Mouse (Mus musculus) ovary, postnatal 36 days (tissue): ENCODE results near the gene Yeats4.
"Not testable (repeated sequence)": the region's sequence is repeated elsewhere in the genome, so short reads cannot be mapped to it uniquely, and the experiment has no call there.

Source experiments
- DNase-seq: peaks from one replicate; pipeline ENCODE4 v3.0.0; 2022; ENCODE audit warnings: low spot score, mixed read lengths

Gene Yeats4

DNA sequence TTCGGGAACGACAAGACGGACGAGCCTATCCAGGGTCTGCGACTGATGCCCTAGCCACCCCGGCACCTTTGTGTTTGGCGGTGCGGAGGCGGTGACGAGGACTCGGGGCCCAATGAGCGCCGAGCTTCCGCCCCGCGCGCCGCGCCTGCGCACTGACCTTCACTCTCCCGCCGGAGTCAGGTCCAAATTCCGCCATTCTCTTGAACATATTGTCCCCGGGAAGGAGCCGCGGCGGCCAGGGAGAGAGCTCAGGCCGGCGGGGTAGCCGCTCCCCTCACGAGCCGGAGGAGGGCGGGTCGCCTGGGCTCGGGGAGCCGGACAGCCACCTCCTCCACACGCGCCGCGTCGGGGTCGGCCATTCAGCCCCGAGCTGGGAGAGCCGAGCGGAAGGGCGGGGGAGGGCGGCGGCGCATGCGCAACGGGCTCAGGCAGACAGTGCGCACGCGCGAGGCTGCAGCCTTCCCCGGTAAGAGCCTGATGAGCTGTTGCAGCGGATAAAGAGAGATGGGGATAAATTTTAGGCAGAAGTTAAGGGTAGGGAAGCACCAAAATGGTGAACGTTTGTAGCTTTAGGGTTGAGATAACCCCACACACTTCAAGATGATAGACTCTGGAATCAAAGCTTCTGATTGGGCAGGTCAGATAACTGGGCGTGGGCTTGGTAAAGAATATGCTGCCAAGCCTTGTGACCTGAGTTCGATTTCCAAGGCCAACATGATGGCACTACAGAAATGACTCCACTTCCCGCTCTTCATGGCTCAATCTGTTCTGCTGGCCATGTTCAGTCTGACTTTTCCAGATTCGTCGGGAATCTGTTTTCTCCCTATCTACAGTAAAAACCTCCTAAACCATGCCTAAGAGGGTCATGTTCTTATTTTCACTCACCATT is at the start of gene Yeats4:
Yeats4 (minus strand) TSS at position 406 of the 889 bp plus-strand sequence.
- peak; percentile 96 for DNase-seq

DNA sequence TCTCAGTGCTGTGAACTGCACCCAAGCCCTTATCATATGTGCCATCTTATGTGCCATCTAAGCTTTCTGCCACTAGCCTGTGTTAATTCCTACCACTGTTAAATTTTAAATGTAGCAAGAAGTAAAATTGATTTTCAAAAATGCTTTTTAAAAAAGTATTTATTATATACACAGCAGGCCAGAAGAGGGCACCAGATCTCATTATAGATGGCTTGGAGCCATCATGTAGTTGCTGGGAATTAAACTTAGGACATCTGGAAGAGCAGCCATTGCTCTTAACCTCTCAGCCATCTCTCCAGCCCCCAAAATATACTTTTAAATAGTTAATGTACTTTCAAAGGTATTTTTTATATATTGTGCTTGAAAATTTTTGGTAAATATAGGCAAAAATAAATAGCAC is 47.7 kb upstream of the Yeats4 start:
- DNase-seq, result no peak

DNA sequence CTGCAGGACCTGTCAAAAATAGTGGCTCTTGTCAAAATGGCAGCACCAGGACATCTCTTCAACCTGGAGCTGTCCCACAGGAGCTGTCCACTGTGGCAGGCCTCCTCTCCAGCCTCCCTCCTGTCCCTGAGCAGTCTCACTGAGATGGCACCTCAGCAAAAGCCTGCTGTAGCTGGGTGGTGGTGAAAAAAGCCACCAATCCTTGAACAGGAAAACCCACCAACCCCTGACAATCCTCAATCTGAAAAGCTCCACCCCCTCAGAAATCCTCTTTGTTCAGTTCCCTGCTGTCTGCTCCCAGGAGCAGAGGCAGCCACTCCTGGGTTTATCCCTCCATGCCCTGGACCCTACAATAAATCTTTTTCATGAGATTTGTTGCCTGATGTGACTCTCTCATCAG is 35.6 kb upstream of the Yeats4 start:
- DNase-seq, result no peak

DNA sequence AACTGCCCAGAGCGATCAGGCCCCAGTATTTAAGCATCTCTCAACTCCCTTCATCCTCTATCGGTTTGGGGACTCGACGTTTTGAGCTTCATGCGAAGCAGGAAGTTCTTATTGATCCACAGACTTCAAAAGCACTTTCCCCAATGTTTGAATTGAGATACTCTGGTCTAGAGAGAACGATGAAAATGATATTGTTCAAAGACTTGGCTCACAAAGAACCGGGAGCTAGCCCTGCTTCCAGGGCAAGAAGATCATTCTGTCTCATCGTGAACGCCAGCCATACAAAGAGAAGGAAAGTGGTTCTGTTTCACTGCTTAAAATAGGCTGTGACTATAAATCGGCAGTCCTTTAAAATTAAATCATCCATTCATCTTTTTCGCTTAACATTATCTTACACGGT is 14.3 kb upstream of the Yeats4 start, which contains the start of gene 9530003J23Rik:
9530003J23Rik (minus strand) TSS at position 101 of the 400 bp plus-strand sequence.
- DNase-seq, result no peak

DNA sequence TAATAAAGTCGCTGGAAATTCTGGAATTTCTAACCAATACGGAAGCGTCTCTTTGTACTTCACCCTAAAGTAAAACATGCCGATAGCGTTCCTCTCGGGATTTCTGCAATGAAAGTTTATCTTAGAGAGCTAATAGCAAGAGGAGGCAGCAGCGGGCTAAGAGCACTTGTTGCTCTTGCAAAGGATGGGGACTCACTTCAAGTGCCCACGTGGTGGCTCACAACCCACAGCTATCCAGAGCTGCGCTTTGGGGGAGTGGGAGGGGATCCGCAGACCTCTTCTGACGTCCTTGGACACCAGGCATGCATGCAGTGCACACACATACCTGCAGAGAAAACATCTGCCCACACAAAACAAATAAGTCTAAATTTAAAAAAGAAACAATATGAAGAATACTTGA is 11.6 kb upstream of the Yeats4 start:
- no peak for DNase-seq

DNA sequence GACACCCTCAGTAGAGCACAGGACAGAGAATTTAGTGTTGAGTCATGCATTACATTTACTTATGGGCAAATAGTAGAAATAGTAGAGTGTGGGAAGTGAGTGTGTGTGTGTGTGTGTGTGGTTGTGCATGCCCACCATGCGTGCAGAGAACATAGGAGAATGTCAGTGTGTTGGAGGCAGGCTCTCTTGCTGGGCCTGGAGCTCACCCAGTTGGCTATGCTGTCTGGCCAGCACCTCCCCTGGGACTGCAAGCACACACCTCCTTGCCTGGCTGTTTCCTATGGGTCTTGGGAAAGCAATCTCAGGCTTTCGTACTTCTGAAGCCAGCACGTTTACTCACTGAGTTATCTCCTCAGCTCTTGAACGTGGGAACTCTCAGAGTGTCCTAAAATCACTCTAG is 10.5 kb upstream of the Yeats4 start:
- DNase-seq, result no peak

DNA sequence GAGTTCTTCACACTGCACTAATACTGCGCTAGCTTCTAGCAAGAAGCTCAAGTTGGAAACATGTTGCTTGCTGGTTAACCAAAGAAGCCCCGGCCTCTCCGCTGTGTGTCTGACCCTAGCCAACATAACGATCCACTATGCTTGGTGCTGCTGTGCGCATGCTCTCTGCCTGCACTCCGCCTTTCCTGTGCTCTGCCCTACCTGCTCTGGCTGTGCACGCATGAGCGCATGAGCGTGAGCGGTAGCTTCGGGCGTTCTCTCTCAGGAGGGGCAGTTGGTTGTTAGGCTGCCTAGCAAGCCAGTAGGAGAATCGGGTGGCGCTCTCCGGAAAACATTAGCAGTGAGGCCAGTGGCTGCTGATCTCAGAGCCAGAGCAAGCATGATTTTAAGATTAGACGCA is 5.5 kb upstream of the Yeats4 start:
- peak; percentile 16 for DNase-seq

DNA sequence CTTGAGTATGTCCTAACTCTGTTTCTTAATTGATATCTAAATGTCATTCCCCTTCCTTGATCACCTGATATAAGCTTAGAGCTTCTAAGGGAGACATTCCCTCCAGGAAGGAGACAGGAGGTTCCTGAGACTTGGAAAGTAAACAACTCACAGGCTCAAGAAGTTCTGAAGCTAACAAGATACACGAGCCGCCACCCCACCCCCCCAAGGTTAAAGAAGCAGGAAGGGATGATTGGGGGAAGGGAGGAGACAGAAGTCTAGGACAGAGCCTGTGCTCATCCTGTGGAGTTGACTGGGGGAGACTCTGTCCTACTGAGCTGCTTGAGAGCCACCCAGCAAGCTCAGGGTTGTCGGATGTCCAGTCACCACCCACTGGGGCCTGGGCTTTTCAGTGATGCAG is 1.7 kb upstream of the Yeats4 start:
- DNase-seq, result no peak

DNA sequence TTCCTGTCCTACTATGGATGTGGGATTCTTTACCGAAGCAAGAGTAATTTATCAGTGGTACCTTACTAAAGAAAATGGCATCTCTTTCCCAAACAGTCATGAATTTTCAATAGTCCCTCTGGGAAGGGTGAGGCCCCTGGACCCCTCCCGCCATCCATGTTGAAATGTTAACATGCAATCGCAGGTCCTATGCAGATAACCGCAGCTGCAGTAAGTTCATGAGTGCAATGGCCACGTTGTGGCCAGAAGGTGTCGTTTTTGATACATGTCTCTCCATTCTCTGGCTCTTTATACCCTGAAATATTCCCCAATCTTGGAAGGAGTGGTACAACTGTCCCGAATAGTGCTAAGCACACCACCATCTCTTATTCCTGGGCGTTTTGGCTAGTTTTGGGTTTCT is 787 bp upstream of the Yeats4 start:
- no peak for DNase-seq

DNA sequence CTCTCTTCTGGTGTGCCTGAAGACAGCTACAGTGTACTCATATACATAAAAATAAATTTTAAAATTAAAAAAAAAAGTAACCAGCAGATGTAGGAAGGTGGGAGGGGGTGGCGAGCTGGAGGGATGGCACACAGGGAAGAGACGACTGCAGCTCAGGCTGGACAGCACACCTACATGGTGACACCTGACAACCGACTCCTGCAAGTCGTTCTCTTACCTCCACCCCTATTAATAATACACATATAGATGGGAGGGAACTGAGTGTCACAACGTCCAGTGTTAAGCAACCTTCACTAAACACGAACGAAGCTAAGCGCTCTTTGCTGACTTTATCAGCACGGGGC is 577 bp downstream of the Yeats4 start:
- DNase-seq, result no peak

DNA sequence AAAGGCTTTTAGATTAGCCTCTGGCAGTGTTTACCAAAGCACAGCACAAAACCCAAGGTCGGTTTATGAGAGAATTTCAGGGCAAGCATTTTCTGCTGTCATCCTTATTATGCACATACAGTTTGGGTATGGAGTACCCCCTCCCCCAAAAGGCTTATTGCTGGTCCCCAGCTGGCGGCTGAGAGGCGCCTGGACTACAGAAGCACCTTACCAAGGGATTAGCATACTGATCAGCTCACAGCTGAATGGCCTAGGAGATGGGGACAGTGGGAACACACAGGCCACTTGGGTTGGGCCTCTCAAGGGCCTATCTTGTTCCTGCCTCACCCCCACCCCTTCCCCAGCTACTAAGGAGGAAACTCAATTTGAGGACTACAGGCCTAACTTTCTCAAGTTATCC is 1.5 kb downstream of the Yeats4 start:
- DNase-seq, result no peak

DNA sequence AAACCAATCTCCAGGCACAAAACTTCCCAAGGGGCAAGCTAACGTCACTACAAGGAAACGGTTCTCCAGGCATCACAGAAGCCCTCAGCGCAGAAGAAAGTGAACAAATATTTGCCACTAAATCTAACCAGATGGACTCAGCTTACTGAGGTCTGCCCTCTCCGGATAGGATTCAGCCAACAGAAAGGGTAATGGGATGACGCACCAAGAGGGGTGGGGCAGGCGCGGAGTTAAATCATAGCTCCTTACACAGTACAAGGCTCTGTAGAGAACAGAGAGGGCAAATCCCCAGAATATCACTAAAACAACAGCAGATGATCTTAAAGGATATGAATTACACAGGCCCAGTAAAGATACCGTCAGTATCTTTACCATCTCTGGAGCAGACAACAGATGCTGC is 6.0 kb downstream of the Yeats4 start:
- DNase-seq, result no peak

DNA sequence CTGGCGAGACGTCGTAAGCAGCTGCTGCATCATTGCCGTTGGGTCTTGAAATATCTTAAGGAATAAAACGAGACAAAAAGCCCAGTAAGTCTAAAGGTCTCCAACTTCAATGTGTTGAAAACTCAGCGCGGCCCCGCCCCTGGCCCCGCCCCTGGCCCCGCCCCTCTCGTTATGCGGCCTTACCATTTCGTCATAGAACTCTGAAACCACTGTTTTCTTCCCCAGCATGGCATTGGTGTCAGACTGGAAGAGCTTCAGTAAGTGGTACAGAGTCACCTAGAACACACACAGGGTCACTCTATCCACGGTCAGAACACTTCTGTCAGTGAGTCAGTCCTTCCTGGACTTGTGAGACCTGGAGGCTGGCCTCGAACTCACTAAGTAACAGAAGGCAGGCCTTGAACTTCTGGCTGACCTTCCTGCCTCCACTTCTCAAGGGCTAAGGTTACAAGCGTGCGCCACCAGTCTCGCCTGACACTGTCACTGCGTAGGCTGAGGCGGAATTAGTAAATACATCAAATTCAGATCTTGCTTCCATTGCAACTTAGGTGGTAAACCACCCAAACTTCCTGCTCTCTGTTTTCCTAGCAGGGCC is 7.0 kb downstream of the Yeats4 start:
- no peak for DNase-seq

DNA sequence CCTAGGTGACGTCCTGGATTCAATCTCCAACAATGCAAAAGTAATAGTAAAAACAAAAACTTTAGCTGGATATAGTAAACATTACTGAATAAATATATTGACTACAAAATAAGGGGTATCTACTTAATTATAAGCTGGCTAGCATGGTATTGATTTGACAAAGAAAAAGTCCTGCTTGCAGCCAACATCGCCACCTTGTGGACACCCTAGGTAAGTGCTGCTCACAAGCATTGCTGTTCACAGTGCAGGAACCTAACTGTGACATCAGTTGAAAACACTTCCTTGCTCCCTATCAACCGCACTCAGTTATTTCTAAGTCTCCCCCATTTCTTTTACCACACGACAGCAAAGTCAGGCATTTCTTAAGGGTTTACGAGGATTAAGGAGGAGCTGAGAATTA is 7.5 kb downstream of the Yeats4 start:
- no peak for DNase-seq

DNA sequence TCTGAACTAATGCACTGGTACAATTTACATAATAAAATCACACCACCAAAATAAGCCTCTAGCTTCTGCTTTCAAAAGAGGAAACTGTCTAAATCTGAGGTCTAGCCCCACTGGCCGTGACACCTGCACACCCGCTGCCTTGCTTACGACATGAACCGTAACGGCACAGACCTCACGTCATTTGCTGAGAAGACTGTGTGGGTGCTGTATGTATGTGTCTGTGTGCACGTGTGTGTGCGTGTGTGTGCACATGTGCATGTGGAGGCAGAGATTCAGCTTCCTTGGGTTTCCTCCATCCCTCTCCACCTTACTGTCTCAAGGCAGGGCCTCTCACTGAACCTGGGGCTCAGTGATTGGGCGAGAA is 8.2 kb downstream of the Yeats4 start:
- no peak for DNase-seq

DNA sequence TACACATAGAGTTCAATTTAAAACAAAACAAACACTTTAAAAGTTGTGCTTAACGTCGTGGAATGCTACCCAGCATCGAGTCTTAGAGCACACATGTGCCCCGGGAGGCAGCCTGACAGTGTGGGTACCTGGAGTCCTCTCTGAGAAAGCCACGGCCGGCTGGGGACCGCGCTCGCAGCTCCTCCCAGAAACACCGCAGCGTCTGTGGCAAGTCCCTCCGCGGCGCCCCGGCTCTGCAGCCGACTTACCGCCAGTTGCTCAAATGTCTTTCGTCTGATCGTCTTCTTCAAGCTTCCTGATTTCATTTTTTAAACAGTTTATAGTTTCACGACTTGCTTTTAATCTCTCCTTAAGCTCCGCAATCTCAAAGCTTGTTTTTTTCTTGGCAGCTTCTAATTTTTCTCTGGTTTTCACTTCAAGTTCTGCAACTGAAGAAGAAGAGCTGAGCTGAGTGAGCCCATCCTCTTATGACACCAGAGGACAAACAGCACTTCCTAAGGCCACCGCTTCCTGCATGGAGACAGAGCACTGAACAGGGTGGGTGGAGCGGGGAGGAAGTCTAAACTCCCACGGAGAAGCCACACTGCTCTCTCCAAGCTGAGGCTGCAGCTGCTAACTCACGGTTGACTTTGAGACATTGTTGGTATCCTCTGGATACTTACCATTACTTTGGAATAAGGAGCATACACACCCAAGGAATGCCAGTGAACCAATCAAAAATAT is 8.7 kb downstream of the Yeats4 start:
- no peak for DNase-seq

DNA sequence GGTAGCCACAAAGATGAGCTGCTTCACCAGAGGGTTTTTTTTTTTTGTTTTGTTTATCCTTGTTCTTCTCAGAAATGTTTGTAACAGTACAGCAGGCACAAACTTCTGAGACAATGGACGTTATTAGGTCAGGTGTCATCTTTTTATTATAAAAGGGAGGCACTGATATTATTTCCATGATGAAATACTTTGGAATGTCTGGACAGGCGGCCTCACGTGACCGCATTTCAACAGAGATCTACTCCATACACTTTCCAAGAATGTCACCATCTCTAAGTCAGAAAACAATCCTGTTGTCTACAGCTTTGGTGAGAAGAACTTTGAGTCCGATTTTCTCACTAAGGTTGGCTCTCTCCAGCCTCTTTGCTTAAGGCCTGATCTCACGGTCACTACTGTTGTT is 13.3 kb downstream of the Yeats4 start:
- DNase-seq, result no peak

DNA sequence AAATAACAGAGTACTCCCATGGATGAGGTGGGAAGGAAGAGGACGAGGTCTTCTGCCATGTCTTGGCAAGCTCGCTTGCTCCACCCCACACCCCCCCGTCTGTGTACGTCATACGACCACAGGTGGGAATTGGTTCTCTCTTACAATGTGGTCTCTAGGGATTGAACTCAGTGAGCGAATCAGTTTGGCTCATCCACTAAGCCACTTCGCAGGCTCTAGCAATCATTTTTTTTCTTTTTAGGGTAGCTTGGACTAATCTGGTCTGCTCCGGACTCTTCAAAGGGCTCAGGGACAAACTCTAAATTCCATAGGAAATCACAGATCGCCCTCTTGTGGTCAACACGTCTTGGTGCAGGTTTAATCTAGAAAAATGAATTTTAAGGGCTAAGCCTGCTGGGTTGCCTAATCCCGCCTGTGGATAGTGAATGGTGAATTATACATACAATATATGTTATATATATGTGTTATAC is 14.8 kb downstream of the Yeats4 start:
- DNase-seq, result no peak

DNA sequence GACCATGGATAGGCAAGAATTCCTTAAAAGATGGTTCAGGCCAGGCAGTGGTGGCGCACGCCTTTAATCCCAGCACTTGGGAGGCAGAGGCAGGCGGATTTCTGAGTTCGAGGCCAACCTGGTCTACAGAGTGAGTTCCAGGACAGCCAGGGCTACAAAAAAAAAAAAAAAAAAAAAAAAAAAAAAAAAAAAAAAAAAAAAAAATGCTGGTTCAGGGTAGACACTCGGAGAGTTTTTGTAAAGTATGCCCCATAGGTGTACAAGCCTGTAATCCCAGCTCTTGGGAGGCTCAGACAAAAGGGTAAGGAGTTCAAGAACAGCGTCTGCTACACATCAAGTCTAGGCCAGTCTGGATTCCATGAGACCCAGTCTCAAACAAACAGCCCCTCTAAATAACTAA is 15.5 kb downstream of the Yeats4 start:
- DNase-seq, result not testable (repeated sequence)

DNA sequence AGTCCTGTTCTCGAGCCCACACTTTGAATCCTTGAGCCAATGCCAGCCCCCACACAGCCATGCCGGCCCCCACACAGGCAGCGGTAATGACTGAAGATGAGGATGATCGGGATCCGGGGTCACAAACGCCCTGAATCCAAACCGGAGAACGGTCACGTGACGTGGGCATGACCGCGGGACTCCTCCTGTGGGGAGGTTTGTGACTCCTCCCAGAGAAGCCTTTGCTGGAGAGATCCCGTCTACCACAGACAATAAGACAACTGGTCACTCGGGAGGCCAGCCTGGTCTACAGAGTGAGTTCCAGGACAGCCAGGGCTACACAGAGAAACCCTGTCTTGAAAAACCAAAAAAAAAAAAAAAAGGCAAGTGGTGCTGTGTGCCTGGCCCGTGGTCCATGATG is 16.1 kb downstream of the Yeats4 start:
- no peak for DNase-seq

DNA sequence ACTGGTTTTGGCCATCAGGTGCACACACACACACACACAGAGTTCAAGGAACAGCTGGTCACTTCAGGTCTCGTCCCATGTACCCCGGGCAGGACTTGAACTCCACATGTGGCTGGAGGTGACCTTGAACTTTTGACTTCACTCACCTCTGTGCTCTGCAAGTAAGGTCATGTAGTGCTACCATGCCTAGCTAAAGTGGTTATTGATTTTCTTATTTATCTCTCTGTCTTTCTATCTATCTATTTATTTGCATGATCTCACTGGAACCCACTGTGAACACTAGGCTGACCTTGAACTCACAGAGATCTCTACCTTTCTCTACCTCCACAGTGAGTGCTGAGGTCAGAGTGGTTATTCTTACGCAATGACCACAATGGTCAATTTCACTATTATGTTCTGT is 18.2 kb downstream of the Yeats4 start:
- DNase-seq, result no peak

DNA sequence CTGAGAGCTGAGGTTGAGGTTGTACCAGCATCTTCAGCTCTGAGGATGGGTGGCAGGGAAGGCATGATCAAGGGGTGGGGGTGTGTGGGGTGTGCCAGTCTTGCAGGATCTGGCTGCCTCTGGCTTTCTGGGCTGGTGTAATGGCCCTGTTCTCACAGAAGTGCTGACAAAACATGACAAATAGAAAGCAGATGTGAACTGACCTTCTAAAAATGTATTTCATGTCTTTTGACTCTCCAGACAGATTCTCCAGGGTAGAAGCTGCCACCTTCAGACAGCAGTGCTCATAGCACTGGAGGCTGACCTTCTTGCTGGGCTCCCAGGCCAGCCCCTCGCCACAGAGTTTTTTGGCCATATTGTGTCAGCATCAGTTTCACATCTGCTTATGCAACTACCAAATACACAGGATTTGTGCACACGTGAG is 20.7 kb downstream of the Yeats4 start:
- DNase-seq, result no peak

DNA sequence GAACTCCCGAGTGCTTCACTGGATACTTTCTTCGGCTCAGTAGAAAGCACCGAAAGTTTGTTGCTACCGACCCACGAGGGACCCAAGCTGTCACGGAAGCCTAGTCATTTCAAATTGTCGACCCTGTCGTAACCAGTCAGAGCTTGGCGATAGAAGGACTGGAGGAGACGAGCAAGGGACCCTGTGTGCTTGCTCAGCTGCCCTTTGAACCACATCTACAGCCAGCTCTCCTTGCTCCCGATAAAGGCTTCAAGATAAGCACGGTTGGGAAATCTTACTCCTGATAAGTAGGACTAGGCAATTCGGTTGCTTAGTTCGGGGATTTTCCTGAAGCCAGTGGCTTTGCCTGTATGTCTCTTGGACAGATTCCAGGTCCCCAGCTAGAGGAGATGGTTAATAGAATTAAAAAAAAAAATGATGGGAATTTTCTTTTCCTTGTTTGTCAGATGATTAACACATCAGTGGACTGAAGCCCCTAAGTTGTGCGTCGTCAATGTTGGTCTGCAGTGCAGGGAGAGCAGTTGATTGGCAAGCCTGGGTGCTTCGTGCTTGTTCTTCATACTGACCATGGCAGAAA is 21.2 kb downstream of the Yeats4 start:
- no peak for DNase-seq
